Comparison of ENCODE assay signal across 8 mouse cellular contexts in genomic region chr11:88068411-88069245, GRCm38 (mm10). TPM values are rescaled to one million over a fixed set of nuclear protein-coding genes. Genes with fewer than 3 reads are reported as not detected.
A peak's percentile ranks its signal among the peaks of the same experiment; 100 is the strongest.
DNase-seq lines count a peak whose midpoint lies in the region; ATAC-seq and TF ChIP-seq lines count a peak whose summit lies in the region.

No protein-coding gene starts in this region.

- H3K27me3 ChIP-seq in embryonic facial prominence, embryonic 11.5 days (ENCODE audit: control insufficient read depth, insufficient read depth, low read length): no peaks in the 10 kb centered on the region
- no peaks in the 10 kb centered on the region for H3K27me3 ChIP-seq in heart, embryonic 10.5 days (ENCODE audit: insufficient read depth, poor library complexity, severe bottlenecking)
- no peaks in the 10 kb centered on the region for H3K27me3 ChIP-seq in kidney, embryonic 14.5 days (ENCODE audit: control insufficient read depth, insufficient read depth, low read length)
- no peaks in the 10 kb centered on the region for H3K27me3 ChIP-seq in neural tube, embryonic 13.5 days
- H3K27me3 ChIP-seq in testis, adult 2 months (ENCODE audit: control insufficient read depth, insufficient read depth, low read length): no peaks in the 10 kb centered on the region

- ATAC-seq in embryonic facial prominence, embryonic 11.5 days (replicated peaks; ENCODE audit: insufficient number of reproducible peaks, low FRiP score, low TSS enrichment, low read depth): peak; percentile 75
- ATAC-seq in kidney, embryonic 14.5 days (ENCODE audit: low FRiP score, low TSS enrichment): peak; percentile 65
- peak; percentile 78 for ATAC-seq in neural tube, embryonic 13.5 days (ENCODE audit: low read depth)

- TF ChIP-seq CTCF in testis, adult 2 months (IDR thresholded peaks at IDR 0.05; ENCODE audit: control insufficient read depth, insufficient read depth, insufficient replicate concordance, low read depth, low read length): no peak

- 0 out of 2 replicates have a peak, but pooled peaks have one; percentile 11 for TF ChIP-seq POLR2A in testis, adult 2 months (IDR thresholded peaks at IDR 0.05; ENCODE audit: control insufficient read depth, low read depth, low read length)

- peak overlapping the region; percentile 98 for H3K27ac ChIP-seq in embryonic facial prominence, embryonic 11.5 days (replicated peaks; ENCODE audit: low read depth, low read length)
- peak overlapping the region; percentile 99 for H3K27ac ChIP-seq in heart, embryonic 10.5 days
- peak overlapping the region; percentile 93 for H3K27ac ChIP-seq in kidney, embryonic 14.5 days (ENCODE audit: low read depth, low read length)
- H3K27ac ChIP-seq in neural tube, embryonic 13.5 days (replicated peaks): peak overlapping the region; percentile 99
- peak overlapping the region; percentile 73 for H3K27ac ChIP-seq in testis, adult 2 months (ENCODE audit: control insufficient read depth, insufficient read depth, low read depth, low read length)

- H3K4me2 ChIP-seq in embryonic facial prominence, embryonic 11.5 days (ENCODE audit: low read depth, low read length): peak overlapping the region; percentile 79
- H3K4me2 ChIP-seq in kidney, embryonic 14.5 days (replicated peaks; ENCODE audit: low read depth, low read length): peak overlapping the region; percentile 80
- peak overlapping the region; percentile 91 for H3K4me2 ChIP-seq in neural tube, embryonic 13.5 days

- H3K36me3 ChIP-seq in embryonic facial prominence, embryonic 11.5 days (replicated peaks; ENCODE audit: control insufficient read depth, insufficient read depth, low read depth, low read length): peaks cover 5% of the 10 kb centered on the region; the same call in 1 of the 2 replicates
- peaks cover 9% of the 10 kb centered on the region for H3K36me3 ChIP-seq in heart, embryonic 10.5 days
- H3K36me3 ChIP-seq in kidney, embryonic 14.5 days (ENCODE audit: control insufficient read depth, insufficient read depth, low read length): peaks cover 8% of the 10 kb centered on the region; the same call in 1 of the 2 replicates
- H3K36me3 ChIP-seq in neural tube, embryonic 13.5 days: peaks cover 8% of the 10 kb centered on the region
- no peaks in the 10 kb centered on the region; the same call in 1 of the 2 replicates for H3K36me3 ChIP-seq in testis, adult 2 months (ENCODE audit: control insufficient read depth, insufficient read depth, low read length)

- peak; percentile 74 for DNase-seq in A20 (ENCODE audit: low read depth, low spot score)
- peak; percentile 73 for DNase-seq in adrenal gland, adult 8-10 months
- peak; percentile 55 for DNase-seq in embryonic facial prominence, embryonic 11.5 days (ENCODE audit: low spot score)
- DNase-seq in heart, embryonic 10.5 days (ENCODE audit: low spot score): peak; percentile 83
- peak; percentile 78 to 83 for DNase-seq in lung, adult 18-20 months

- WGBS in embryonic facial prominence, embryonic 11.5 days: under 1% methylated on average over 65 of the region's 92 CpGs
- WGBS in heart, embryonic 10.5 days: under 1% methylated on average over 87 of the region's 92 CpGs
- WGBS in kidney, embryonic 14.5 days: under 1% methylated on average over 64 of the region's 92 CpGs
- under 1% methylated on average over 51 of the region's 92 CpGs for WGBS in neural tube, embryonic 13.5 days

- no peaks in the 10 kb centered on the region for H3K9me3 ChIP-seq in embryonic facial prominence, embryonic 11.5 days (replicated peaks; ENCODE audit: control insufficient read depth, low read length)
- H3K9me3 ChIP-seq in heart, embryonic 10.5 days: no peaks in the 10 kb centered on the region
- no peaks in the 10 kb centered on the region for H3K9me3 ChIP-seq in kidney, embryonic 14.5 days (ENCODE audit: control insufficient read depth, low read length)
- no peaks in the 10 kb centered on the region for H3K9me3 ChIP-seq in neural tube, embryonic 13.5 days

- peaks cover 3% of the 10 kb centered on the region for H3K4me1 ChIP-seq in embryonic facial prominence, embryonic 11.5 days (ENCODE audit: control insufficient read depth, insufficient read depth, low read length)
- H3K4me1 ChIP-seq in heart, embryonic 10.5 days: peaks cover 43% of the 10 kb centered on the region
- peaks cover 20% of the 10 kb centered on the region for H3K4me1 ChIP-seq in kidney, embryonic 14.5 days (ENCODE audit: control insufficient read depth, insufficient read depth, low read length)
- peaks cover 54% of the 10 kb centered on the region for H3K4me1 ChIP-seq in neural tube, embryonic 13.5 days (replicated peaks)
- peaks cover 7% of the 10 kb centered on the region; the same call in 1 of the 2 replicates for H3K4me1 ChIP-seq in testis, adult 2 months (ENCODE audit: control insufficient read depth, insufficient read depth, low read length)

- H3K4me3 ChIP-seq in embryonic facial prominence, embryonic 11.5 days (ENCODE audit: low read depth, low read length): peak overlapping the region; percentile 99
- H3K4me3 ChIP-seq in heart, embryonic 10.5 days: peak overlapping the region; percentile 97
- peak overlapping the region; percentile 84 for H3K4me3 ChIP-seq in kidney, embryonic 14.5 days (ENCODE audit: low read length)
- H3K4me3 ChIP-seq in neural tube, embryonic 13.5 days: peak overlapping the region; percentile 93
- peak overlapping the region; percentile 99 for H3K4me3 ChIP-seq in testis, adult 2 months (ENCODE audit: control insufficient read depth, low read depth, low read length)

- peak overlapping the region; percentile 99 for H3K9ac ChIP-seq in embryonic facial prominence, embryonic 11.5 days (replicated peaks; ENCODE audit: low read length)
- peak overlapping the region; percentile 93 for H3K9ac ChIP-seq in kidney, embryonic 14.5 days (ENCODE audit: low read depth, low read length)
- H3K9ac ChIP-seq in neural tube, embryonic 13.5 days: peak overlapping the region; percentile 100

RNA-seq across cellular contexts. Expression of gene Vezf1, which starts 0.5 kb away (rescaled TPM):
- 10 to 100 TPM; 42.1 to 71.0 (median 59.4) TPM for total RNA-seq in adrenal gland, adult 8-10 months (2022)
- polyA plus RNA-seq in embryonic facial prominence, embryonic 11.5 days (2014; fragmentation: Nextera tagmentation; extraction: Ambion mirVana): 63.1 and 69.3 TPM in 2 replicates
- 24.2 and 34.1 TPM in 2 replicates for polyA plus RNA-seq in heart, embryonic 10.5 days (2016; fragmentation: Nextera tagmentation; extraction: Ambion mirVana)
- polyA plus RNA-seq in kidney, embryonic 14.5 days (2014; fragmentation: Nextera tagmentation; extraction: Ambion mirVana): 39.4 and 50.7 TPM in 2 replicates
- polyA plus RNA-seq in neural tube, embryonic 13.5 days (2015; fragmentation: Nextera tagmentation; extraction: Ambion mirVana): 53.9 and 62.8 TPM in 2 replicates
- 4.1 and 4.4 TPM in 2 replicates for polyA plus RNA-seq in testis, adult 2 months (2012; rRNA removed)

RNA-seq across cellular contexts. Expression of gene Srsf1, which starts 21.5 kb away (rescaled TPM):
- 100 to 1,000 TPM; 230 to 311 (median 252) TPM for total RNA-seq in adrenal gland, adult 8-10 months (2022)
- 525 and 569 TPM in 2 replicates for polyA plus RNA-seq in embryonic facial prominence, embryonic 11.5 days (2014; fragmentation: Nextera tagmentation; extraction: Ambion mirVana)
- 199 and 306 TPM in 2 replicates for polyA plus RNA-seq in heart, embryonic 10.5 days (2016; fragmentation: Nextera tagmentation; extraction: Ambion mirVana)
- 273 and 432 TPM in 2 replicates for polyA plus RNA-seq in kidney, embryonic 14.5 days (2014; fragmentation: Nextera tagmentation; extraction: Ambion mirVana)
- 281 and 354 TPM in 2 replicates for polyA plus RNA-seq in neural tube, embryonic 13.5 days (2015; fragmentation: Nextera tagmentation; extraction: Ambion mirVana)
- 68.5 and 95.9 TPM in 2 replicates for polyA plus RNA-seq in testis, adult 2 months (2012; rRNA removed)

RNA-seq across cellular contexts. Expression of gene Cuedc1, which starts 29.2 kb away (rescaled TPM):
- 100 to 1,000 TPM in 2 of 4 experiments, 10 to 100 TPM in 2; 46.1 to 114 (median 84.3) TPM for total RNA-seq in adrenal gland, adult 8-10 months (2022)
- 11.2 and 13.1 TPM in 2 replicates for polyA plus RNA-seq in embryonic facial prominence, embryonic 11.5 days (2014; fragmentation: Nextera tagmentation; extraction: Ambion mirVana)
- polyA plus RNA-seq in heart, embryonic 10.5 days (2016; fragmentation: Nextera tagmentation; extraction: Ambion mirVana): 15.1 and 17.9 TPM in 2 replicates
- 13.2 and 17.0 TPM in 2 replicates for polyA plus RNA-seq in kidney, embryonic 14.5 days (2014; fragmentation: Nextera tagmentation; extraction: Ambion mirVana)
- 51.3 and 59.1 TPM in 2 replicates for polyA plus RNA-seq in neural tube, embryonic 13.5 days (2015; fragmentation: Nextera tagmentation; extraction: Ambion mirVana)
- 1.9 and 3.9 TPM in 2 replicates for polyA plus RNA-seq in testis, adult 2 months (2012; rRNA removed)

Comparison
In these comparisons a context has a peak if more than half of its experiments do, and no peak if none do; other contexts are left out.
1. Peak in every context shown above with its lines: DNase-seq, ATAC-seq, H3K4me3 ChIP-seq and H3K27ac ChIP-seq.